Mouse (Mus musculus): Measurements from ENCODE around the gene Npl.

- TF ChIP-seq CTCF (IDR thresholded peaks at IDR 0.05; ENCODE audit: control insufficient read depth, insufficient read depth, low read length) (no peak), POLR2A (IDR thresholded peaks at IDR 0.05; ENCODE audit: borderline replicate concordance, control insufficient read depth, low read depth, low read length) (peak; percentile 99)
Observed at GRCm38 (mm10) chr1:153487500-153487879, 62.4 kb downstream of the Npl start, which contains the start of gene Dhx9.
